Mouse (Mus musculus): ENCODE data around the gene Gm21095. TPM values are rescaled to one million over a fixed set of nuclear protein-coding genes. Genes with fewer than 3 reads are reported as not detected.

Gm21095 gene
- not detected for polyA plus RNA-seq (2017; shearing (Covaris generic))

GRCm38 (mm10) chrY:84096979-84097378 is at the start of gene Gm21095:
TSS of gene Gm21095 (plus strand) at chrY:84097279.

All from CD4-positive, CD25-positive, alpha-beta regulatory T cell, adult 9 weeks (primary cell).